Mouse (Mus musculus) forebrain, embryonic 11.5 days (tissue): ENCODE results near the gene Rps6kb2. TPM values are rescaled to one million over a fixed set of nuclear protein-coding genes. Genes with fewer than 3 reads are reported as not detected.

Experiments used
- ATAC-seq: fragments of 200-750 bp; cut with Nextera tagmentation; replicated peaks from 2 replicates; pipeline ENCODE4 v1.8.0; 2017; ENCODE audit warnings: moderate TSS enrichment; ENCODE audit not compliant: low FRiP score
- DNase-seq: peaks from one replicate; pipeline ENCODE4 v3.0.0-alpha.2; 2017; ENCODE audit warnings: low spot score
- H3K27ac ChIP-seq: fragments of 300-500 bp; sonication (generic); 2 replicates; pipeline ENCODE4 v1.5.1; 2014; ENCODE audit warnings: low read depth, low read length
- H3K27me3 ChIP-seq: fragments of 300-500 bp; sonication (generic); 2 replicates; pipeline ENCODE4 v1.6.1; 2014; ENCODE audit warnings: mild to moderate bottlenecking, low read length, mixed read lengths; ENCODE audit not compliant: control insufficient read depth, insufficient read depth
- H3K36me3 ChIP-seq: fragments of 300-500 bp; sonication (generic); 2 replicates; pipeline ENCODE4 v1.6.1; 2014; ENCODE audit warnings: mild to moderate bottlenecking, low read length, moderate library complexity, mixed read lengths; ENCODE audit not compliant: control insufficient read depth, insufficient read depth
- H3K4me1 ChIP-seq: fragments of 300-500 bp; sonication (generic); replicated peaks from 2 replicates; pipeline ENCODE4 v1.6.1; 2014; ENCODE audit warnings: low read length, mixed read lengths; ENCODE audit not compliant: control insufficient read depth, insufficient read depth
- H3K4me2 ChIP-seq: fragments of 300-500 bp; sonication (generic); 2 replicates; pipeline ENCODE4 v1.6.1; 2014; ENCODE audit warnings: low read depth, mild to moderate bottlenecking, low read length, moderate library complexity, mixed read lengths; ENCODE audit not compliant: severe bottlenecking
- H3K4me3 ChIP-seq: fragments of 300-500 bp; sonication (generic); 2 replicates; pipeline ENCODE4 v1.5.1; 2014; ENCODE audit warnings: low read depth, low read length
- H3K9ac ChIP-seq: fragments of 300-500 bp; sonication (generic); 2 replicates; pipeline ENCODE4 v1.6.1; 2014; ENCODE audit warnings: low read length
- H3K9me3 ChIP-seq: fragments of 300-500 bp; sonication (generic); 2 replicates; pipeline ENCODE4 v1.6.1; 2016; ENCODE audit warnings: low read length, mixed read lengths; ENCODE audit not compliant: control insufficient read depth
- WGBS: fragments of 180-500 bp; shearing (Covaris S2); extraction: QIAGEN DNeasy Blood & Tissue Kit; methylation state at CpG from one replicate; pipeline ENCODE4 v1.1.7; 2014; 5-methylcytosine and 5-hydroxymethylcytosine counted together
- polyA plus RNA-seq: library from polyadenylated mRNA; unstranded; fragments of >200 nt; fragmentation: Nextera tagmentation; extraction: Ambion mirVana; gene quantifications from 2 replicates; pipeline ENCODE4 v1.2.1, GENCODE M21; 2014

Gene Rps6kb2
- polyA plus RNA-seq, 1 experiment from 2014 or later = 55.8 TPM

GRCm38 (mm10) chr19:4164100-4164499 is 946 bp upstream of the Rps6kb2 start:
- DNase-seq = no peak
- Histone ChIP-seq H3K4me3 (no peak overlapping the region), H3K36me3 (no peaks in the 10 kb centered on the region; the same call in 1 of the 2 replicates), H3K4me1 (peaks cover 6% of the 10 kb centered on the region), H3K9me3 (no peaks in the 10 kb centered on the region), H3K9ac (no peak overlapping the region), H3K4me2 (no peak overlapping the region), H3K27me3 (no peaks in the 10 kb centered on the region), H3K27ac (no peak overlapping the region)
- 78% methylated on average over 3 of the region's 3 CpGs for WGBS
- ATAC-seq = no peak

DNA sequence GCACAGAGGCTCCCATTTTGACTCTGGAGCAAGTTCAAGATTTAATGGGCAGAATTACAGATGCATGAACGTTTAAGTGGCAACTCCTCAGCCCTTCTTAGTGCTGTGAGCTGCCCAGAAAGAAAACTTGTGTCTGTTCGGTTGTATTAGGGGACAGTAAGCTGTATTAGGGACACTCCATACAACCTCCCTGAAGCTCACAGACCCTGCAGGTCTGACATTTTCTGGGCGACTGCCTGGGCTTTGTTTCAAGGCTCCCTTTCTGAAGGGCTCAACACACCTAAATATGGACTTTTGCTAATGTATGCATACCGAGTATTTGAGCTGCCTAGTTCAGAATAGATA is 361 bp upstream of the Rps6kb2 start:
- Histone ChIP-seq H3K36me3 (no peaks in the 10 kb centered on the region; the same call in 1 of the 2 replicates), H3K4me2 (peak overlapping the region; percentile 87), H3K9ac (peak overlapping the region; percentile 67), H3K9me3 (no peaks in the 10 kb centered on the region), H3K27me3 (no peaks in the 10 kb centered on the region), H3K4me1 (peaks cover 6% of the 10 kb centered on the region), H3K27ac (peak overlapping the region; percentile 53; the same call in 1 of the 2 replicates), H3K4me3 (peak overlapping the region; percentile 69)
- 29% methylated on average over 4 of the region's 4 CpGs for WGBS
- ATAC-seq = peak; percentile 29; the same call in 1 of the 2 replicates
- no peak for DNase-seq

- no peak overlapping the region for H3K9ac ChIP-seq
- H3K27ac ChIP-seq = no peak overlapping the region
- no peak overlapping the region for H3K4me3 ChIP-seq
- 97% methylated on average over 8 of the region's 8 CpGs for WGBS
- ATAC-seq = no peak
- no peaks in the 10 kb centered on the region for H3K27me3 ChIP-seq
- peaks cover 10% of the 10 kb centered on the region for H3K4me1 ChIP-seq
- no peaks in the 10 kb centered on the region for H3K9me3 ChIP-seq
- peaks cover 2% of the 10 kb centered on the region; the same call in 1 of the 2 replicates for H3K36me3 ChIP-seq
- H3K4me2 ChIP-seq = no peak overlapping the region
- DNase-seq = no peak
These were observed 4.1 kb downstream of the Rps6kb2 start for GRCm38 (mm10) chr19:4159049-4159448.

DNA sequence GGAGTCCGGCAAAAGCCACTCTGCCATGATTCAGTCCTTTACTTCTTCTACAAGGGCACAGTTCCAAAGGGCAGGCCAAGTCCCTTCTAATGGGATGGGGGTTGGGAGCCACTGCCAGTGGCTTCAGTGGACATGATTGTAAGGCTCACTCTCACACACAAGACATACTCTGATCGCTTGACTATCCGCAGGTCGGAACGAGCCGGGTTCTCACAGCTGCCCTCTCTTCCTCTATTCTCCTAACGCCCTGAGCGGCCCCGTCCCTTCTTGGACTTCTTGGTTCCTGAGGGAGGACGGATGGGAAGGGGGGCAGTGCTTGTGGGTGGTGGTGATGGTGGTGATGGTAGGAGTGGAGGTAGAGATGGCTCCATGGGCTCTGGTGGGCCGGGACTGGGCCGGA is 6.4 kb downstream of the Rps6kb2 start:
- H3K9ac ChIP-seq = no peak overlapping the region
- H3K4me2 ChIP-seq = no peak overlapping the region
- 89% methylated on average over 12 of the region's 12 CpGs for WGBS

GRCm38 (mm10) chr19:4156073-4156579 is 7.0 kb downstream of the Rps6kb2 start:
- H3K4me1 ChIP-seq = 0 out of 2 replicates have a peak, but pooled peaks cover 4% of the 10 kb centered on the region
- no peaks in the 10 kb centered on the region for H3K9me3 ChIP-seq
- H3K27ac ChIP-seq = no peak overlapping the region
- no peak overlapping the region for H3K4me3 ChIP-seq
- H3K4me2 ChIP-seq = no peak overlapping the region
- H3K36me3 ChIP-seq = peaks cover 2% of the 10 kb centered on the region; the same call in 1 of the 2 replicates
- no peak for ATAC-seq
- 72% methylated on average over 20 of the region's 20 CpGs for WGBS
- no peak overlapping the region for H3K9ac ChIP-seq
- H3K27me3 ChIP-seq = no peaks in the 10 kb centered on the region
- DNase-seq = no peak

More for the DNA sequence above, 6.4 kb downstream of the Rps6kb2 start:
- 0 out of 2 replicates have a peak, but pooled peaks cover 4% of the 10 kb centered on the region for H3K4me1 ChIP-seq
- no peak overlapping the region for H3K4me3 ChIP-seq
- H3K36me3 ChIP-seq = peaks cover 2% of the 10 kb centered on the region; the same call in 1 of the 2 replicates
- no peak overlapping the region for H3K27ac ChIP-seq
- ATAC-seq (no peak), DNase-seq (no peak)
- no peaks in the 10 kb centered on the region for H3K9me3 ChIP-seq
- H3K27me3 ChIP-seq = no peaks in the 10 kb centered on the region

GRCm38 (mm10) chr19:4155223-4156072 is 7.7 kb downstream of the Rps6kb2 start:
- no peak overlapping the region for H3K4me2 ChIP-seq
- no peak overlapping the region for H3K9ac ChIP-seq
- DNase-seq = no peak
- H3K27me3 ChIP-seq = no peaks in the 10 kb centered on the region
- no peak overlapping the region for H3K4me3 ChIP-seq
- WGBS = 74% methylated on average over 6 of the region's 6 CpGs
- H3K27ac ChIP-seq = no peak overlapping the region
- no peaks in the 10 kb centered on the region for H3K9me3 ChIP-seq
- peaks cover 2% of the 10 kb centered on the region; the same call in 1 of the 2 replicates for H3K36me3 ChIP-seq
- H3K4me1 ChIP-seq = 0 out of 2 replicates have a peak, but pooled peaks cover 4% of the 10 kb centered on the region
- no peak for ATAC-seq

DNA sequence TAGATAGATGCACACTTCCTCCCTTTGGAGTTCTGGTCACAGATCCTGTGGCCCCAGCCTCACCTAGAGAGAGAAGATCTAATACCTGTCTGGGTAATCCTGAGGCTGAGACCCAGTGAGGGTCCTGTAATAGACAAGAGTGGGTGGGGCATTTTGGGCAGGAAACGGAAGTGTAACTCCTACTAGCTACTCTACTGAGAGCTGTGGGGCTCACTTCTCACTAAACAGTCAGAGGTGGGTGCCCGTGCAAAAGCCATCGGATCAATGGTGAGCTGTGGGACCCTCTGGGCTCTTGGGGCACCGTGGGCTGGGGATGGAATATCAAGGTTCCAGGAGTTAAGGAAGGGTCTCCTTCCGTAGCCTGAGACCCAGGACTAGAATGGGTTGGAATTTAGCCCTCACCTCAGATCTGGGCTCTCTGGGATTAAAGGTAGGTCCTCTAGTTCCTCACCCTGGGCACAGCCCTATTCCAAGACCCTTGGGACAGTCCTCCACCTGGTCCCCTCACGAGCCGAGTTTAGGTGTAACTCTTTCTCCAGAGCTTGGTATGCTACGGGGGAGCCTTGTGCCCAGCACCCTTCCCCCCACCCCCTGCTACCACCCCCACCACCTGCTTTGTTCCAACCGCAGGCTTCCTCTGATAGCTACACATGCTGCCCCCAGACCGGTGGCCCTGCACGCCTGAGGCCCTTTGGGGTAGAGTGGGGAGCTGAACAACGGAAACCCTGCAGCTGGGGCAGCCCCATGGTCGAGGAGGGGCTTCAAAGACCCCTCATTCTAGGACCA is 8.5 kb downstream of the Rps6kb2 start:
- ATAC-seq (no peak), DNase-seq (no peak)
- no peaks in the 10 kb centered on the region for H3K27me3 ChIP-seq
- H3K4me2 ChIP-seq = no peak overlapping the region
- 81% methylated on average over 13 of the region's 13 CpGs for WGBS
- H3K36me3 ChIP-seq = peaks cover 2% of the 10 kb centered on the region; the same call in 1 of the 2 replicates
- H3K4me1 ChIP-seq = 0 out of 2 replicates have a peak, but pooled peaks cover 4% of the 10 kb centered on the region
- no peak overlapping the region for H3K9ac ChIP-seq
- no peaks in the 10 kb centered on the region for H3K9me3 ChIP-seq
- no peak overlapping the region for H3K27ac ChIP-seq
- no peak overlapping the region for H3K4me3 ChIP-seq

- Histone ChIP-seq H3K36me3 (peaks cover under 1% of the 10 kb centered on the region; the same call in 1 of the 2 replicates), H3K27ac (no peak within 1 kb of the TSS), H3K4me1 (peaks cover 8% of the 10 kb centered on the region), H3K4me2 (no peak within 1 kb of the TSS), H3K9ac (no peak within 1 kb of the TSS), H3K27me3 (no peaks in the 10 kb centered on the region), H3K4me3 (no peak within 1 kb of the TSS), H3K9me3 (no peaks in the 10 kb centered on the region)
- DNase-seq (no peak), ATAC-seq (no peak)
- WGBS = 81% methylated on average over 11 of the region's 11 CpGs
These were observed 9.9 kb downstream of the Rps6kb2 start, which contains the start of gene Ptprcap for GRCm38 (mm10) chr19:4153232-4153654. TSS of gene Ptprcap (plus strand) at chr19:4153604.
